18 mouse cellular contexts compared by ENCODE assay signal in the genomic region with DNA sequence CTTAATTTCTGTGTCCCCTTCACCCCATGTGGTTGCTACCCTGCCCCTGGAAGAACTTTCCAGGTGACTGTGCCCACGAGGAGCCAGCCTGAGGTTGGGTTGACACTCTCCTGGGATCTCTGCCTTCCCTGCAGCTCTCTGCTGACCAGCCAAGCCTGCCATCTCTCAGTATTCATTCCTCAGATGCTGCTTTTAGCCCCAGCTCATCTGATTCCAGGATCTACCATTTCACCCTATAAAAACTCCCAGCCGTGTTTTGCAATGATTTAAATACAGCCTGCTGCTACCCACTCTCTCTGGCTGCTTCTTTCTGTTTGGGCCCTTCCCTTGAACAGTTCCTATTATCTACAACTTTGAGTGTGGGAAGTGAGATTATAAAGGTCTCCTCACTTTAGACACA. TPM values are rescaled to one million over a fixed set of nuclear protein-coding genes. Genes with fewer than 3 reads are reported as not detected.
DNase-seq lines count a peak whose midpoint lies in the region; ATAC-seq and TF ChIP-seq lines count a peak whose summit lies in the region.
"Had no signal": no experiment of that assay in that cellular context is flagged by ENCODE, and none has a peak within 500 bp of the region (broad histone marks: within the 10 kb centered on the region; RNA-seq: fewer than 3 reads in every experiment).

No protein-coding gene starts in this region.

- peak overlapping the region; percentile 51; the same call in 1 of the 2 replicates for H3K27ac ChIP-seq in embryonic facial prominence, embryonic 13.5 days
- no peak overlapping the region for H3K27ac ChIP-seq in embryonic facial prominence, embryonic 10.5 days (replicated peaks)
- H3K27ac ChIP-seq in heart, embryonic 12.5 days (ENCODE audit: poor library complexity, severe bottlenecking) = peak overlapping the region; percentile 51; the same call in 1 of the 2 replicates
- no peak overlapping the region for H3K27ac ChIP-seq in lung, embryonic 14.5 days (ENCODE audit: low read depth)
- H3K27ac ChIP-seq: hindbrain, embryonic 13.5 days; kidney, postnatal 0 days; neural tube, embryonic 12.5 days had no signal

- no peak for ATAC-seq in embryonic facial prominence, embryonic 13.5 days (ENCODE audit: insufficient number of reproducible peaks, insufficient read depth, low FRiP score, low TSS enrichment, low read depth)
- no peak; the same call in 1 of the 2 replicates for ATAC-seq in heart, embryonic 12.5 days (ENCODE audit: insufficient number of reproducible peaks, low FRiP score)
- no peak for ATAC-seq in lung, embryonic 14.5 days (ENCODE audit: insufficient read depth)
- ATAC-seq: CD4-positive, CD25-positive, alpha-beta regulatory T cell, adult 4 months; forebrain, embryonic 16.5 days; liver, postnatal 0 days had no signal

- H3K4me2 ChIP-seq in embryonic facial prominence, embryonic 13.5 days = no peak overlapping the region
- peak overlapping the region; percentile 0 for H3K4me2 ChIP-seq in heart, embryonic 12.5 days
- no peak overlapping the region for H3K4me2 ChIP-seq in lung, embryonic 14.5 days
- H3K4me2 ChIP-seq: hindbrain, embryonic 13.5 days; neural tube, embryonic 12.5 days had no signal

- H3K36me3 ChIP-seq in embryonic facial prominence, embryonic 13.5 days = 0 out of 2 replicates have a peak, but pooled peaks cover 4% of the 10 kb centered on the region
- no peaks in the 10 kb centered on the region for H3K36me3 ChIP-seq in embryonic facial prominence, embryonic 10.5 days (replicated peaks)
- H3K36me3 ChIP-seq in heart, embryonic 12.5 days = no peaks in the 10 kb centered on the region
- H3K36me3 ChIP-seq in lung, embryonic 14.5 days (ENCODE audit: insufficient read depth) = no peaks in the 10 kb centered on the region
- H3K36me3 ChIP-seq: G1E; hindbrain, embryonic 13.5 days; neural tube, embryonic 12.5 days had no signal

- TF ChIP-seq CTCF in lung, embryonic 14.5 days (IDR thresholded peaks at IDR 0.05; ENCODE audit: low read depth) = no peak

- H3K4me3 ChIP-seq in embryonic facial prominence, embryonic 13.5 days = no peak overlapping the region
- H3K4me3 ChIP-seq in embryonic facial prominence, embryonic 10.5 days = no peak overlapping the region
- H3K4me3 ChIP-seq in heart, embryonic 12.5 days = no peak overlapping the region
- no peak overlapping the region for H3K4me3 ChIP-seq in lung, embryonic 14.5 days (ENCODE audit: low read depth, low read length)
- H3K4me3 ChIP-seq: hindbrain, embryonic 13.5 days; neural tube, embryonic 12.5 days had no signal

- H3K27me3 ChIP-seq in embryonic facial prominence, embryonic 13.5 days = no peaks in the 10 kb centered on the region
- no peaks in the 10 kb centered on the region for H3K27me3 ChIP-seq in embryonic facial prominence, embryonic 10.5 days (replicated peaks; ENCODE audit: low read depth, poor library complexity, severe bottlenecking)
- no peaks in the 10 kb centered on the region for H3K27me3 ChIP-seq in heart, embryonic 12.5 days (replicated peaks)
- H3K27me3 ChIP-seq in lung, embryonic 14.5 days (ENCODE audit: insufficient read depth, low read length) = no peaks in the 10 kb centered on the region
- H3K27me3 ChIP-seq: hindbrain, embryonic 13.5 days; neural tube, embryonic 12.5 days had no signal

- peaks cover 65% of the 10 kb centered on the region for H3K4me1 ChIP-seq in embryonic facial prominence, embryonic 13.5 days
- H3K4me1 ChIP-seq in embryonic facial prominence, embryonic 10.5 days = peaks cover 41% of the 10 kb centered on the region
- peaks cover 45% of the 10 kb centered on the region for H3K4me1 ChIP-seq in heart, embryonic 12.5 days (replicated peaks)
- no peaks in the 10 kb centered on the region for H3K4me1 ChIP-seq in lung, embryonic 14.5 days (ENCODE audit: insufficient read depth)

- no peak for DNase-seq in embryonic facial prominence, embryonic 10.5 days (ENCODE audit: low spot score)
- no peak for DNase-seq in heart, postnatal 10 days
- no peak for DNase-seq in lung, embryonic 14.5 days
- no peak for DNase-seq in lung, postnatal 36 days
- no peak for DNase-seq in layer of hippocampus, postnatal 25 days (ENCODE audit: extremely low spot score in 1 of 2, low spot score in 1 of 2)
- DNase-seq in spleen, postnatal 14 days (ENCODE audit: low spot score in 2 of 2) = no peak
- DNase-seq: cerebellum, adult 9-11 months; kidney, adult 11 months; liver, postnatal 0 days; thymus, adult 18-20 months had no signal

- WGBS in embryonic facial prominence, embryonic 13.5 days = 67% methylated on average over 2 of the region's 2 CpGs
- WGBS in embryonic facial prominence, embryonic 10.5 days = 64% methylated on average over 2 of the region's 2 CpGs
- 17% methylated on average over 2 of the region's 2 CpGs for WGBS in heart, embryonic 12.5 days
- WGBS in lung, embryonic 14.5 days = 57% methylated on average over 2 of the region's 2 CpGs

- no peaks in the 10 kb centered on the region for H3K9me3 ChIP-seq in embryonic facial prominence, embryonic 13.5 days
- H3K9me3 ChIP-seq in embryonic facial prominence, embryonic 10.5 days = no peaks in the 10 kb centered on the region
- no peaks in the 10 kb centered on the region for H3K9me3 ChIP-seq in heart, embryonic 12.5 days (replicated peaks)
- H3K9me3 ChIP-seq in lung, embryonic 14.5 days (ENCODE audit: low read depth, low read length) = no peaks in the 10 kb centered on the region
- H3K9me3 ChIP-seq: G1E; hindbrain, embryonic 13.5 days; neural tube, embryonic 12.5 days had no signal

- intact Hi-C loops in heart, postnatal 10 days (cut with DNase I) = no loop called here

- H3K9ac ChIP-seq in embryonic facial prominence, embryonic 13.5 days = no peak overlapping the region
- H3K9ac ChIP-seq in heart, embryonic 12.5 days = no peak overlapping the region
- H3K9ac ChIP-seq in lung, embryonic 14.5 days = peak overlapping the region; percentile 26; the same call in 1 of the 2 replicates
- H3K9ac ChIP-seq: hindbrain, embryonic 13.5 days; liver, postnatal 0 days; neural tube, embryonic 12.5 days had no signal

RNA-seq across cellular contexts. Expression of a gene that starts 14.9 kb away (rescaled TPM):
- 104 and 111 TPM in 2 replicates for polyA plus RNA-seq in embryonic facial prominence, embryonic 13.5 days (2015; fragmentation: Nextera tagmentation; extraction: Ambion mirVana)
- polyA plus RNA-seq in embryonic facial prominence, embryonic 10.5 days (2016; fragmentation: Nextera tagmentation; extraction: Ambion mirVana) = 16.5 and 19.3 TPM in 2 replicates
- 53.3 and 54.7 TPM in 2 replicates for polyA plus RNA-seq in heart, embryonic 12.5 days (2016; fragmentation: Nextera tagmentation; extraction: Ambion mirVana)
- 100 to 1,000 TPM; 157 to 164 TPM for total RNA-seq in heart, postnatal 10 days (2021)
- polyA plus RNA-seq in lung, embryonic 14.5 days (2014; fragmentation: Nextera tagmentation; extraction: Ambion mirVana) = 81.7 and 83.2 TPM in 2 replicates
- 1 to 10 TPM; 3.3 to 4.2 TPM for total RNA-seq in layer of hippocampus, postnatal 25 days (2021)
- polyA plus RNA-seq: CD4-positive, CD25-positive, alpha-beta regulatory T cell, adult 4 months had no signal

Comparison
In these comparisons a context has a peak if more than half of its experiments do, and no peak if none do; other contexts are left out.
1. H3K27ac ChIP-seq: peak in embryonic facial prominence, embryonic 13.5 days (single experiment) and heart, embryonic 12.5 days (single experiment); none in embryonic facial prominence, embryonic 10.5 days (single experiment) and lung, embryonic 14.5 days (single experiment).